ENCODE assay signal across 22 mouse cellular contexts in genomic region chr11:51587059-51587458, GRCm38 (mm10). TPM values are rescaled to one million over a fixed set of nuclear protein-coding genes. Genes with fewer than 3 reads are reported as not detected.
DNase-seq lines count a peak whose midpoint lies in the region; ATAC-seq lines count a peak whose summit lies in the region.
"Had no signal": no experiment of that assay in that cellular context is flagged by ENCODE, and none has a peak within 500 bp of the region (broad histone marks: within the 10 kb centered on the region; RNA-seq: fewer than 3 reads in every experiment).

No protein-coding gene starts in this region.

- no peak for ATAC-seq in forebrain, embryonic 15.5 days (replicated peaks)
- ATAC-seq in forebrain, embryonic 12.5 days (ENCODE audit: low FRiP score) = no peak
- no peak for ATAC-seq in liver, embryonic 12.5 days
- ATAC-seq in inflammation-experienced regulatory T-cells, adult 6 months = no peak
- ATAC-seq: activated CD4-positive, CD25-positive, alpha-beta regulatory T cell, adult 4 months; intestine, postnatal 0 days; Patski had no signal

- H3K4me1 ChIP-seq in forebrain, embryonic 15.5 days = peaks cover 23% of the 10 kb centered on the region
- peaks cover 23% of the 10 kb centered on the region for H3K4me1 ChIP-seq in forebrain, embryonic 12.5 days
- H3K4me1 ChIP-seq in liver, embryonic 12.5 days = peaks cover 50% of the 10 kb centered on the region

- 93% methylated on average over 1 of the region's 1 CpGs for WGBS in forebrain, embryonic 15.5 days
- WGBS in forebrain, embryonic 12.5 days = 97% methylated on average over 1 of the region's 1 CpGs
- 82% methylated on average over 1 of the region's 1 CpGs for WGBS in liver, embryonic 12.5 days (ENCODE audit: insufficient replicate concordance)

- no peaks in the 10 kb centered on the region for H3K27me3 ChIP-seq in forebrain, embryonic 15.5 days
- H3K27me3 ChIP-seq in forebrain, embryonic 12.5 days = no peaks in the 10 kb centered on the region
- no peaks in the 10 kb centered on the region for H3K27me3 ChIP-seq in liver, embryonic 12.5 days (replicated peaks)
- H3K27me3 ChIP-seq: embryonic facial prominence, embryonic 15.5 days; heart, embryonic 15.5 days; Patski had no signal

- peaks cover 54% of the 10 kb centered on the region for H3K36me3 ChIP-seq in forebrain, embryonic 15.5 days
- peaks cover 64% of the 10 kb centered on the region for H3K36me3 ChIP-seq in forebrain, embryonic 12.5 days (replicated peaks)
- H3K36me3 ChIP-seq in liver, embryonic 12.5 days = peaks cover 64% of the 10 kb centered on the region

- H3K27ac ChIP-seq in forebrain, embryonic 15.5 days (replicated peaks) = peak overlapping the region; percentile 35; the same call in 1 of the 2 replicates
- no peak overlapping the region for H3K27ac ChIP-seq in forebrain, embryonic 12.5 days
- no peak overlapping the region; the same call in 1 of the 2 replicates for H3K27ac ChIP-seq in liver, embryonic 12.5 days
- H3K27ac ChIP-seq: embryonic facial prominence, embryonic 15.5 days; forebrain, embryonic 10.5 days; heart, adult 2 months; heart, embryonic 15.5 days; hindbrain, embryonic 10.5 days; hindbrain, embryonic 14.5 days had no signal

- H3K9me3 ChIP-seq in forebrain, embryonic 15.5 days = no peaks in the 10 kb centered on the region
- H3K9me3 ChIP-seq in forebrain, embryonic 12.5 days = no peaks in the 10 kb centered on the region
- H3K9me3 ChIP-seq in liver, embryonic 12.5 days (replicated peaks) = no peaks in the 10 kb centered on the region
- H3K9me3 ChIP-seq: embryonic facial prominence, embryonic 15.5 days; forebrain, embryonic 10.5 days; heart, embryonic 15.5 days; hindbrain, embryonic 10.5 days had no signal

- no peak overlapping the region for H3K4me3 ChIP-seq in forebrain, embryonic 15.5 days
- no peak overlapping the region for H3K4me3 ChIP-seq in forebrain, embryonic 12.5 days (replicated peaks)
- no peak overlapping the region for H3K4me3 ChIP-seq in liver, embryonic 12.5 days
- H3K4me3 ChIP-seq: embryonic facial prominence, embryonic 15.5 days; forebrain, embryonic 10.5 days; heart, adult 2 months; heart, embryonic 15.5 days; hindbrain, embryonic 10.5 days had no signal

- no peak for DNase-seq in liver
- DNase-seq in induced T-regulatory cell, adult 2 months (ENCODE audit: low read depth) = peak; percentile 23
- no peak for DNase-seq in left cerebral cortex, adult 9 months (ENCODE audit: low spot score in 2 of 2)
- DNase-seq: adrenal gland, postnatal 14 days; cerebellum, adult 11-12 months; embryo, embryonic 11 days; gastrocnemius, postnatal 10 days; heart, adult 2 months; heart, postnatal 14 days had no signal

- no peak overlapping the region for H3K9ac ChIP-seq in forebrain, embryonic 15.5 days (replicated peaks)
- no peak overlapping the region for H3K9ac ChIP-seq in forebrain, embryonic 12.5 days
- H3K9ac ChIP-seq in liver, embryonic 12.5 days = no peak overlapping the region; the same call in 1 of the 2 replicates
- H3K9ac ChIP-seq: embryonic facial prominence, embryonic 15.5 days; heart, embryonic 15.5 days; hindbrain, embryonic 14.5 days had no signal

- H3K4me2 ChIP-seq in forebrain, embryonic 15.5 days (replicated peaks) = no peak overlapping the region
- H3K4me2 ChIP-seq in forebrain, embryonic 12.5 days = no peak overlapping the region
- peak overlapping the region; percentile 86 for H3K4me2 ChIP-seq in liver, embryonic 12.5 days
- H3K4me2 ChIP-seq: embryonic facial prominence, embryonic 15.5 days; heart, embryonic 11.5 days; heart, embryonic 15.5 days; hindbrain, embryonic 14.5 days had no signal

RNA-seq across cellular contexts. Expression of gene Phykpl, which starts 2.5 kb away (rescaled TPM):
- polyA plus RNA-seq in forebrain, embryonic 15.5 days (2015; fragmentation: Nextera tagmentation; extraction: Ambion mirVana) = 12.6 and 13.1 TPM in 2 replicates
- polyA plus RNA-seq in forebrain, embryonic 12.5 days (2016; fragmentation: Nextera tagmentation; extraction: Ambion mirVana) = 15.1 and 16.4 TPM in 2 replicates
- polyA plus RNA-seq in liver, embryonic 12.5 days (2016; fragmentation: Nextera tagmentation; extraction: Ambion mirVana) = 20.1 and 22.2 TPM in 2 replicates
- 10 to 100 TPM; 25.2 to 33.5 (median 27.6) TPM for polyA plus RNA-seq in inflammation-experienced regulatory T-cells, adult 6 months (2017; shearing (Covaris generic))

RNA-seq across cellular contexts. Expression of gene Hnrnpab, which starts 19.6 kb away (rescaled TPM):
- polyA plus RNA-seq in forebrain, embryonic 15.5 days (2015; fragmentation: Nextera tagmentation; extraction: Ambion mirVana) = 588 and 604 TPM in 2 replicates
- polyA plus RNA-seq in forebrain, embryonic 12.5 days (2016; fragmentation: Nextera tagmentation; extraction: Ambion mirVana) = 853 and 874 TPM in 2 replicates
- polyA plus RNA-seq in liver, embryonic 12.5 days (2016; fragmentation: Nextera tagmentation; extraction: Ambion mirVana) = 503 and 514 TPM in 2 replicates
- polyA plus RNA-seq in inflammation-experienced regulatory T-cells, adult 6 months (2017; shearing (Covaris generic)) = 10 to 100 TPM; 32.6 to 39.5 (median 35.5) TPM

RNA-seq across cellular contexts. Expression of gene Nhp2, which starts 32.5 kb away (rescaled TPM):
- polyA plus RNA-seq in forebrain, embryonic 15.5 days (2015; fragmentation: Nextera tagmentation; extraction: Ambion mirVana) = 98.5 and 102 TPM in 2 replicates
- 126 and 131 TPM in 2 replicates for polyA plus RNA-seq in forebrain, embryonic 12.5 days (2016; fragmentation: Nextera tagmentation; extraction: Ambion mirVana)
- 217 and 228 TPM in 2 replicates for polyA plus RNA-seq in liver, embryonic 12.5 days (2016; fragmentation: Nextera tagmentation; extraction: Ambion mirVana)
- 100 to 1,000 TPM; 100 to 149 (median 102) TPM for polyA plus RNA-seq in inflammation-experienced regulatory T-cells, adult 6 months (2017; shearing (Covaris generic))

RNA-seq across cellular contexts. Expression of gene Rmnd5b, which starts 48.6 kb away (rescaled TPM):
- 69.6 and 77.7 TPM in 2 replicates for polyA plus RNA-seq in forebrain, embryonic 15.5 days (2015; fragmentation: Nextera tagmentation; extraction: Ambion mirVana)
- polyA plus RNA-seq in forebrain, embryonic 12.5 days (2016; fragmentation: Nextera tagmentation; extraction: Ambion mirVana) = 43.4 and 44.7 TPM in 2 replicates
- polyA plus RNA-seq in liver, embryonic 12.5 days (2016; fragmentation: Nextera tagmentation; extraction: Ambion mirVana) = 30.4 and 34.4 TPM in 2 replicates
- 10 to 100 TPM; 35.7 to 40.3 (median 38.6) TPM for polyA plus RNA-seq in inflammation-experienced regulatory T-cells, adult 6 months (2017; shearing (Covaris generic))

Comparison
In these comparisons a context has a peak if more than half of its experiments do, and no peak if none do; other contexts are left out.
1. RNA of gene Hnrnpab, which starts 19.6 kb away (polyA plus RNA-seq): 853 to 874 TPM in forebrain, embryonic 12.5 days, 588 to 604 TPM in forebrain, embryonic 15.5 days and 503 to 514 TPM in liver, embryonic 12.5 days; 32.6 to 39.5 TPM in inflammation-experienced regulatory T-cells, adult 6 months; every median in the first group is over 10 times any median in the second.